Mouse (Mus musculus) megakaryocyte, embryonic 14.5 days (primary cell): Measurements from ENCODE around the gene Ldlrad3.

Source experiments
- FLI1 ChIP-seq: IDR thresholded peaks from 2 replicates; pipeline ENCODE4 v1.6.1; 2012; ENCODE audit warnings: low read length, inconsistent platforms, mixed read lengths
- GATA1 ChIP-seq: IDR thresholded peaks from 3 replicates; pipeline ENCODE4 v1.6.1; 2012; ENCODE audit warnings: mixed read lengths, low read length, inconsistent platforms, borderline replicate concordance

GRCm38 (mm10) chr2:102195494-102195893 lies 9.3 kb upstream of the Ldlrad3 start:
- TF ChIP-seq GATA1 = no peak
- no peak for TF ChIP-seq FLI1
